ENCODE assay signal across 8 mouse cellular contexts in genomic region chr2:71580632-71581466, GRCm38 (mm10). TPM values are rescaled to one million over a fixed set of nuclear protein-coding genes. Genes with fewer than 3 reads are reported as not detected.
A peak's percentile ranks its signal among the peaks of the same experiment; 100 is the strongest.
DNase-seq lines count a peak whose midpoint lies in the region; ATAC-seq and TF ChIP-seq lines count a peak whose summit lies in the region.

No protein-coding gene starts in this region.

- H3K79me2 ChIP-seq in macrophage (ENCODE audit: inconsistent target): no peaks in the 10 kb centered on the region

- H3K4me3 ChIP-seq in brown adipose tissue, adult 24 weeks (ENCODE audit: insufficient read depth, low read depth, low read length): peak overlapping the region; percentile 62
- H3K4me3 ChIP-seq in hindbrain, embryonic 14.5 days (replicated peaks; ENCODE audit: low read length): peak overlapping the region; percentile 39
- peak overlapping the region; percentile 64 for H3K4me3 ChIP-seq in left cerebral cortex, adult 2 months
- peak overlapping the region; percentile 31 for H3K4me3 ChIP-seq in macrophage (ENCODE audit: inconsistent target)

- H3K9me3 ChIP-seq in hindbrain, embryonic 14.5 days (ENCODE audit: control insufficient read depth, low read length): no peaks in the 10 kb centered on the region

- no peaks in the 10 kb centered on the region; the same call in 1 of the 2 replicates for H3K27me3 ChIP-seq in hindbrain, embryonic 14.5 days (ENCODE audit: control insufficient read depth, insufficient read depth, low read length)

- peak; percentile 79; the same call in 1 of the 2 replicates for ATAC-seq in hindbrain, embryonic 14.5 days (ENCODE audit: low FRiP score)

- intact Hi-C loops in left cerebral cortex, adult 2 months (cut with DNase I): loop anchor here (1.0 to 2.0 kb wide), 2 partner anchors 232 to 235 kb away; no protein-coding TSS in a partner anchor

- 10% methylated on average over 50 of the region's 50 CpGs for WGBS in hindbrain, embryonic 14.5 days
- 3% methylated on average over 50 of the region's 50 CpGs for WGBS in macrophage (ENCODE audit: missing documents)

- TF ChIP-seq CTCF in left cerebral cortex, adult 2 months (IDR thresholded peaks at IDR 0.05): peak; percentile 66

- no peaks in the 10 kb centered on the region for H3K36me3 ChIP-seq in hindbrain, embryonic 14.5 days (replicated peaks; ENCODE audit: control insufficient read depth, insufficient read depth)
- H3K36me3 ChIP-seq in macrophage (ENCODE audit: inconsistent target): no peaks in the 10 kb centered on the region

- no peaks in the 10 kb centered on the region for H3K4me1 ChIP-seq in brown adipose tissue, adult 24 weeks (ENCODE audit: control insufficient read depth, insufficient read depth, insufficient read length, low read length)
- H3K4me1 ChIP-seq in hindbrain, embryonic 14.5 days (replicated peaks; ENCODE audit: control insufficient read depth, insufficient read depth, low read length): no peaks in the 10 kb centered on the region

- peak overlapping the region; percentile 62 for H3K4me2 ChIP-seq in hindbrain, embryonic 14.5 days (replicated peaks)

- no peak overlapping the region for H3K27ac ChIP-seq in brown adipose tissue, adult 24 weeks (replicated peaks; ENCODE audit: low read depth, low read length)
- H3K27ac ChIP-seq in hindbrain, embryonic 14.5 days: no peak overlapping the region
- no peak overlapping the region for H3K27ac ChIP-seq in left cerebral cortex, adult 2 months
- peak overlapping the region; percentile 83 for H3K27ac ChIP-seq in macrophage

- DNase-seq in MN1 (ENCODE audit: low spot score): peak; percentile 80
- peak; percentile 17 for DNase-seq in gastrocnemius, adult 18-20 months (ENCODE audit: low spot score)
- DNase-seq in hindbrain, embryonic 14.5 days (ENCODE audit: low spot score): peak; percentile 73
- DNase-seq in left cerebral cortex, adult 2 months (ENCODE audit: extremely low spot score in 1 of 2, low spot score in 2 of 2): peak; percentile 53 to 62
- peak; percentile 36 to 51 for DNase-seq in right cerebral cortex, adult 2 months (ENCODE audit: low spot score in 2 of 2)
- peak; percentile 34 for DNase-seq in yolk sac, embryonic 10.5 days (ENCODE audit: low spot score)

- peak overlapping the region; percentile 62 for H3K9ac ChIP-seq in hindbrain, embryonic 14.5 days

RNA-seq across cellular contexts. Expression of gene Dlx2, which starts 34.3 kb away (rescaled TPM):
- polyA plus RNA-seq in brown adipose tissue, adult 24 weeks (2012; ENCODE audit: insufficient read depth, insufficient read length, missing spikeins): not detected in 2 replicates
- not detected for total RNA-seq in gastrocnemius, adult 18-20 months (2021)
- polyA plus RNA-seq in hindbrain, embryonic 14.5 days (2014; fragmentation: Nextera tagmentation; extraction: Ambion mirVana): 0.23 and 0.28 TPM in 2 replicates
- total RNA-seq in left cerebral cortex, adult 2 months (2021): 1 to 10 TPM; 5.7 to 6.9 TPM
- total RNA-seq in macrophage (2018; cell fraction: chromatin; rRNA removed): not detected
- not detected for total RNA-seq in macrophage (2018; cell fraction: cytosol; rRNA removed)
- not detected for total RNA-seq in macrophage (2018; cell fraction: nucleus; rRNA removed)
- polyA plus RNA-seq in macrophage (2018): not detected in 3 replicates

RNA-seq across cellular contexts. Expression of gene Dlx1, which starts 52.9 kb away (rescaled TPM):
- polyA plus RNA-seq in brown adipose tissue, adult 24 weeks (2012; ENCODE audit: insufficient read depth, insufficient read length, missing spikeins): not detected in 2 replicates
- total RNA-seq in gastrocnemius, adult 18-20 months (2021): not detected
- polyA plus RNA-seq in hindbrain, embryonic 14.5 days (2014; fragmentation: Nextera tagmentation; extraction: Ambion mirVana): 0.52 TPM in 1 of 2 replicates, not detected in the other
- total RNA-seq in left cerebral cortex, adult 2 months (2021): 10 to 100 TPM; 21.1 to 25.3 TPM
- total RNA-seq in macrophage (2018; cell fraction: chromatin; rRNA removed): under 1 TPM in 2 of 26 experiments, not detected in 24; 0.24 to 0.37 TPM
- under 1 TPM in 1 of 26 experiments, not detected in 25; 0.05 TPM for total RNA-seq in macrophage (2018; cell fraction: cytosol; rRNA removed)
- under 1 TPM in 3 of 26 experiments, not detected in 23; 0.22 to 0.58 (median 0.24) TPM for total RNA-seq in macrophage (2018; cell fraction: nucleus; rRNA removed)
- not detected in 3 replicates for polyA plus RNA-seq in macrophage (2018)

Comparison
In these comparisons a context has a peak if more than half of its experiments do, and no peak if none do; other contexts are left out.
1. DNase-seq: peak in every context shown above with its lines; median percentile 80 in MN1; 73 in hindbrain, embryonic 14.5 days; 58 in left cerebral cortex, adult 2 months; 44 in right cerebral cortex, adult 2 months; 34 in yolk sac, embryonic 10.5 days; 17 in gastrocnemius, adult 18-20 months.